Mouse (Mus musculus) ES-E14 (cell line): ENCODE measurements at regions not wholly inside any gene's neighbourhood (a gene's known extent, or its start where the extent isn't known, plus 50 kb on each side); places are given as distances from the start of the nearest gene placed in this dataset.

ENCODE experiments used
- DNase-seq: peaks from one replicate; pipeline ENCODE4 v3.0.0-alpha.2; 2013; ENCODE audit warnings: low read depth, low spot score
- H3K27ac ChIP-seq: 2 replicates; pipeline ENCODE4 v1.5.1; 2012; ENCODE audit warnings: low read depth, mild to moderate bottlenecking, low read length, moderate library complexity, mixed read lengths; ENCODE audit not compliant: poor library complexity, insufficient read depth, severe bottlenecking
- H3K36me3 ChIP-seq: 2 replicates; pipeline ENCODE4 v1.6.1; 2012; ENCODE audit warnings: mild to moderate bottlenecking, low read length, moderate library complexity, mixed read lengths; ENCODE audit not compliant: control insufficient read depth, poor library complexity, insufficient read depth, severe bottlenecking
- H3K4me1 ChIP-seq, 2 experiments: fragments of 150-350 bp in 1 of 2; sonication (generic) in 1 of 2; 2 replicates each; pipeline ENCODE4 v1.6.1; 2012; ENCODE audit warnings: low read length in 2 of 2, mild to moderate bottlenecking in 1 of 2, mixed read lengths in 1 of 2; ENCODE audit not compliant: control insufficient read depth in 2 of 2, insufficient read depth in 2 of 2, poor library complexity in 1 of 2
- H3K4me3 ChIP-seq, 2 experiments: fragments of 150-350 bp in 1 of 2; sonication (generic) in 1 of 2; 2 replicates each; pipeline ENCODE4 v1.5.1; 2012; ENCODE audit warnings: low read length in 2 of 2, low read depth in 1 of 2, mild to moderate bottlenecking in 1 of 2, mixed read lengths in 1 of 2; ENCODE audit not compliant: insufficient read depth in 1 of 2, poor library complexity in 1 of 2, severe bottlenecking in 1 of 2
- H3K9ac ChIP-seq: 2 replicates; pipeline ENCODE4 v1.6.1; 2012; ENCODE audit warnings: low read depth, mild to moderate bottlenecking, low read length, mixed read lengths; ENCODE audit not compliant: poor library complexity, insufficient read depth, severe bottlenecking
- H3K9me3 ChIP-seq: fragments of 150-350 bp; sonication (generic); 2 replicates; pipeline ENCODE4 v1.6.1; 2012; ENCODE audit warnings: low read depth, mild to moderate bottlenecking, low read length; ENCODE audit not compliant: control insufficient read depth, insufficient read depth
- CHD2 ChIP-seq: IDR thresholded peaks from 2 replicates; pipeline ENCODE4 v1.6.1; 2014; ENCODE audit warnings: mild to moderate bottlenecking, low read depth, low read length, inconsistent platforms
- HCFC1 ChIP-seq: IDR thresholded peaks from 2 replicates; pipeline ENCODE4 v1.6.1; 2012; ENCODE audit warnings: low read length, inconsistent platforms, borderline replicate concordance; ENCODE audit not compliant: insufficient read depth
- MAFK ChIP-seq: IDR thresholded peaks from 2 replicates; pipeline ENCODE4 v1.6.1; 2014; ENCODE audit warnings: mild to moderate bottlenecking, low read depth, low read length, inconsistent platforms; ENCODE audit not compliant: insufficient read depth
- ZC3H11A ChIP-seq: IDR thresholded peaks from 2 replicates; pipeline ENCODE4 v1.6.1; 2012; ENCODE audit warnings: low read depth, mild to moderate bottlenecking, inconsistent platforms, low read length, borderline replicate concordance
- ZNF384 ChIP-seq: IDR thresholded peaks from 2 replicates; pipeline ENCODE4 v1.6.1; 2012; ENCODE audit warnings: low read depth, low read length, inconsistent platforms
- in situ Hi-C, 2 experiments: fragments of 600-800 bp; cut with MboI; formaldehyde crosslinking; loops; one replicate each; pipeline ENCODE4 v1.15.1; 2025; ENCODE audit warnings: low sequenced_read_pairs in 2 of 2, inconsistent platforms in 1 of 2; ENCODE audit not compliant: unreplicated experiment in 2 of 2

- in situ Hi-C loops: no loop called here
- TF ChIP-seq MAFK (no peak), CHD2 (no peak), HCFC1 (no peak), ZC3H11A (peak; percentile 53), ZNF384 (no peak)
- H3K9me3 ChIP-seq: no peaks in the 10 kb centered on the region
- H3K4me1 ChIP-seq: no peaks in the 10 kb centered on the region
- no peak overlapping the region for H3K4me3 ChIP-seq
- no peak overlapping the region for H3K9ac ChIP-seq
- DNase-seq: peak; percentile 13
- H3K27ac ChIP-seq: no peak overlapping the region
- H3K36me3 ChIP-seq: no peaks in the 10 kb centered on the region
Measured at GRCm38 (mm10) chr17:48880590-48880989, 51.6 kb upstream of the Lrfn2 start.

DNA sequence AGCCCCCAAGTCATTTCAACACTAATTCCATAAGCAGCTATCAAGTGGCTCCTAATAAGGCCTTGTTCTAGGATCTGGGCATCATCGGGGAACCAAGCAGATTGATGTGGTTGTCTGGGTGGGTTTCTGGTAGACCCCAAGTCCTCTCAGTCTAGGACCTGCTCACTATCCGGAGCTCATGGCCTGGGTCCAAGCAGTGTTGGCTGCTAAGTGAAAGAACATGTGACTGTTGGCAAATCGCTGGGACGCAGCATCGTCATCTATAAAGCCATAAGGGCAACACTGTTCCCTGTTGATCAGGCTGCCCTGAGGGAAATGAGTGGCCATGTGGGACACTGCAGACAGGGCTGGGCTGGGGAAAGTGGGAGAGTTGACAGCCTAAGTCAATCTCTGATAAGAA is 50.2 kb upstream of the Lrfn2 start:
- in situ Hi-C loops: no loop called here
- Histone ChIP-seq H3K9ac (no peak overlapping the region), H3K4me3 (no peak overlapping the region), H3K4me1 (no peaks in the 10 kb centered on the region), H3K9me3 (no peaks in the 10 kb centered on the region), H3K27ac (no peak overlapping the region), H3K36me3 (no peaks in the 10 kb centered on the region)
- no peak for TF ChIP-seq MAFK
- TF ChIP-seq ZNF384: no peak
- no peak for TF ChIP-seq HCFC1
- no peak for TF ChIP-seq ZC3H11A
- TF ChIP-seq CHD2: no peak
- no peak for DNase-seq
